Mouse (Mus musculus) gastrocnemius, postnatal 36 days (tissue): Measurements from ENCODE around the gene Gm12248. TPM values are rescaled to one million over a fixed set of nuclear protein-coding genes. Genes with fewer than 3 reads are reported as not detected.

ENCODE experiments used
- total RNA-seq, 2 experiments: library from RNA; stranded (reverse); gene quantifications; 2 replicates each; pipeline ENCODE4 v1.2.3; 2021

The Gm12248 gene
- total RNA-seq, 2 experiments from 2014 or later: not detected

Other genes with a start within 250 kb of the Gm12248 start
- gene Larp1, start 84.1 kb downstream of the Gm12248 start, total RNA-seq: 10 to 100 TPM; 81.7 to 82.8 TPM
- gene Cnot8, start 11.0 kb upstream of the Gm12248 start, total RNA-seq: 10 to 100 TPM; 27.0 to 31.4 TPM
- 1 to 10 TPM; 8.9 to 9.3 TPM for gene Gemin5, start 75.4 kb upstream of the Gm12248 start, total RNA-seq
- 10 to 100 TPM; 35.5 to 39.1 TPM for gene Mrpl22, start 78.5 kb upstream of the Gm12248 start, total RNA-seq
- gene Igtp, start 106.4 kb upstream of the Gm12248 start, total RNA-seq: 1 to 10 TPM; 3.7 to 6.7 TPM
- gene Irgm2, start 106.5 kb upstream of the Gm12248 start, total RNA-seq: 1 to 10 TPM; 6.0 to 7.9 TPM
- not detected for gene 4930438A08Rik, start 181.7 kb upstream of the Gm12248 start, total RNA-seq
- gene Zfp692, start 213.9 kb upstream of the Gm12248 start, total RNA-seq: 1 to 10 TPM; 3.4 to 4.0 TPM
- 10 to 100 TPM; 36.7 to 41.7 TPM for gene Zfp672, start 237.2 kb upstream of the Gm12248 start, total RNA-seq
- 10 to 100 TPM; 26.1 to 27.9 TPM for gene Sh3bp5l, start 237.6 kb upstream of the Gm12248 start, total RNA-seq